Comparison of ENCODE assay signal across 7 mouse cellular contexts in genomic region chr9:116253546-116253945, GRCm38 (mm10).
DNase-seq lines count a peak whose midpoint lies in the region; ATAC-seq and TF ChIP-seq lines count a peak whose summit lies in the region.

No protein-coding gene starts in this region.

- ATAC-seq in intestine, embryonic 16.5 days: no peak
- no peak for ATAC-seq in neural tube, embryonic 15.5 days (ENCODE audit: low FRiP score)
- no peak for ATAC-seq in megakaryocyte progenitor cell, adult 5-6 weeks (replicated peaks; ENCODE audit: poor library complexity)

- H3K4me2 ChIP-seq in intestine, embryonic 16.5 days (ENCODE audit: low read depth, low read length): no peak overlapping the region
- H3K4me2 ChIP-seq in neural tube, embryonic 15.5 days: no peak overlapping the region

- peaks cover 3% of the 10 kb centered on the region for H3K9me3 ChIP-seq in intestine, embryonic 16.5 days (ENCODE audit: control insufficient read depth, low read length)
- H3K9me3 ChIP-seq in neural tube, embryonic 15.5 days (replicated peaks): no peaks in the 10 kb centered on the region

- TF ChIP-seq POLR2A in thymus, adult 2 months (IDR thresholded peaks at IDR 0.05; ENCODE audit: control insufficient read depth, extremely low read depth, insufficient read depth, low read length, poor library complexity): no peak

- intact Hi-C loops in gastrocnemius, postnatal 14 days (cut with DNase I; ENCODE audit: low total_unique reads): no loop called here

- no peaks in the 10 kb centered on the region for H3K27me3 ChIP-seq in thymus, adult 2 months (ENCODE audit: control insufficient read depth, insufficient read depth, low read length)
- H3K27me3 ChIP-seq in intestine, embryonic 16.5 days (replicated peaks; ENCODE audit: control insufficient read depth, insufficient read depth, low read length): no peaks in the 10 kb centered on the region
- H3K27me3 ChIP-seq in neural tube, embryonic 15.5 days (replicated peaks): no peaks in the 10 kb centered on the region

- no peak overlapping the region for H3K9ac ChIP-seq in intestine, embryonic 16.5 days (ENCODE audit: low read depth, low read length)
- no peak overlapping the region for H3K9ac ChIP-seq in neural tube, embryonic 15.5 days (replicated peaks)

- no peak; the same call in 1 of the 2 replicates for TF ChIP-seq CTCF in thymus, adult 2 months (IDR thresholded peaks at IDR 0.05; ENCODE audit: borderline replicate concordance, control insufficient read depth, extremely low read depth, insufficient read depth, low read length, poor library complexity)

- WGBS in thymus, adult 2 months: 91% methylated on average over 15 of the region's 15 CpGs
- 63% methylated on average over 15 of the region's 15 CpGs for WGBS in intestine, embryonic 16.5 days
- WGBS in neural tube, embryonic 15.5 days: 70% methylated on average over 15 of the region's 15 CpGs

- peaks cover 7% of the 10 kb centered on the region for H3K4me1 ChIP-seq in thymus, adult 2 months (replicated peaks; ENCODE audit: control insufficient read depth, insufficient read depth, low read length)
- H3K4me1 ChIP-seq in intestine, embryonic 16.5 days (ENCODE audit: control insufficient read depth, insufficient read depth, low read length): 0 out of 2 replicates have a peak, but pooled peaks cover 8% of the 10 kb centered on the region
- H3K4me1 ChIP-seq in neural tube, embryonic 15.5 days: 0 out of 2 replicates have a peak, but pooled peaks cover 11% of the 10 kb centered on the region

- no peak overlapping the region for H3K27ac ChIP-seq in thymus, adult 2 months (ENCODE audit: control insufficient read depth, insufficient read depth, low read length)
- 0 out of 2 replicates have a peak overlapping the region, but pooled peaks have one; percentile 10 for H3K27ac ChIP-seq in intestine, embryonic 16.5 days (ENCODE audit: low read length)
- peak overlapping the region; percentile 60 for H3K27ac ChIP-seq in neural tube, embryonic 15.5 days (replicated peaks)

- H3K4me3 ChIP-seq in thymus, adult 2 months (ENCODE audit: control insufficient read depth, insufficient read depth, low read length): no peak overlapping the region
- no peak overlapping the region for H3K4me3 ChIP-seq in intestine, embryonic 16.5 days (ENCODE audit: low read length)
- no peak overlapping the region for H3K4me3 ChIP-seq in neural tube, embryonic 15.5 days (replicated peaks)

- peak; percentile 23 to 27 for DNase-seq in thymus, postnatal 10 days (ENCODE audit: low spot score in 2 of 2)
- DNase-seq in thymus, adult 2 months: no peak
- peak; percentile 23 for DNase-seq in gastrocnemius, postnatal 14 days
- DNase-seq in frontal cortex, postnatal 14 days (ENCODE audit: low spot score in 2 of 2): no peak

- H3K36me3 ChIP-seq in thymus, adult 2 months (ENCODE audit: control insufficient read depth, insufficient read depth, low read length): no peaks in the 10 kb centered on the region
- no peaks in the 10 kb centered on the region for H3K36me3 ChIP-seq in intestine, embryonic 16.5 days (ENCODE audit: control insufficient read depth, insufficient read depth, low read length)
- H3K36me3 ChIP-seq in neural tube, embryonic 15.5 days: no peaks in the 10 kb centered on the region

Comparison
In these comparisons a context has a peak if more than half of its experiments do, and no peak if none do; other contexts are left out.
1. DNase-seq: peak in thymus, postnatal 10 days (2 of 2) and gastrocnemius, postnatal 14 days (single experiment); none in thymus, adult 2 months (single experiment) and frontal cortex, postnatal 14 days (0 of 2).